Mouse (Mus musculus): ENCODE measurements around the gene Ryr2.

DNA sequence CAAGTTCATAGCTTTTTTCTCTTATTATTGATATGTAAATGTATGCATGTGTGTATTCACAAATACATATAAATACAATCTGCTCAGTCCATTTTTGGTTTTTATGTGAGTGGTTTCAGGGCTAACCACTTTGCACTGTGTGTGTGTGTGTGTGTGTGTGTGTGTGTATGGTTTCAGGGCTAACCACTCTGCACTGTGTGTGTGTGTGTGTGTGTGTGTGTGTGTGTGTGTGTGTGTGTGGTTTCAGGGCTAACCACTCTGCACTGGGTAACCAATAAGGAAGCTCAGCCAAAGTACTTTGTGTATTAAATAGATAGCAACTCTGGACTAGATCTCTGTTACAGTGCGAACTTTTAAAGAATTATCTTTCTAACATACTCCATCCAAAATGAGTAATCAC lies 2.2 kb upstream of the Ryr2 start:
- no peak for TF ChIP-seq CTCF (IDR thresholded peaks at IDR 0.05; ENCODE audit: low read depth)
- TF ChIP-seq EP300 (IDR thresholded peaks at IDR 0.05; ENCODE audit: low read depth), result no peak

All from liver, embryonic 14.5 days (tissue).